Comparison of ENCODE assay signal across 16 mouse cellular contexts in the genomic region with DNA sequence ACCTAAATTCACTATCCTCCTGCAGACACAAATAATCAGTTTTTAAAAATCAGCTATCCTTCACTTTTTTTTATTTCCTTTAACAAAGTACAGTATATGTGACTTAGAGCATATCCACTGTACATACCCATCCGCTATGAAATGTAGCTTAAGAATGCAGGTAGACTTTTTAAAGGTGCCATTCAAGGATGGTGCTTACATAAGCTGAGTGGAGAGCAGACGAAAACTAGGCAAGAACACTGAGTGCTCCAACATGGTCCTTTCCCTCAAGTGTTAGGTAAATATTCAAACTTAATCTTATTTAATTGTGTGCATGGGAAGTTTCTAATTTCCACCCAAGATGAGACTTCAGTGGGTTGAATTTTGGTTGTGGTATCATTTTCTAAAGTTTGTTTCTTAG.
"Had no signal": no experiment of that assay in that cellular context is flagged by ENCODE, and none has a peak within 500 bp of the region (broad histone marks: within the 10 kb centered on the region; RNA-seq: fewer than 3 reads in every experiment).

No protein-coding gene starts in this region.

- H3K4me3 ChIP-seq: liver, embryonic 12.5 days; midbrain, embryonic 10.5 days; midbrain, embryonic 13.5 days; midbrain, embryonic 15.5 days; myocyte; neural tube, embryonic 13.5 days; neural tube, embryonic 15.5 days had no signal

- DNase-seq: lung, embryonic 14.5 days; lung, postnatal 4 days; retina, postnatal 1 day; right cerebral cortex, adult 18-20 months; right cerebral cortex, postnatal 25 days; right cerebral cortex, postnatal 4 days; spleen, adult 18-20 months; thymus, adult 18-20 months had no signal

- ATAC-seq: liver, embryonic 12.5 days; midbrain, embryonic 13.5 days; midbrain, embryonic 15.5 days had no signal

- H3K9ac ChIP-seq: liver, embryonic 12.5 days; liver, embryonic 14.5 days; lung, embryonic 14.5 days; midbrain, embryonic 13.5 days; midbrain, embryonic 15.5 days; neural tube, embryonic 13.5 days; neural tube, embryonic 15.5 days had no signal

- H3K9me3 ChIP-seq: liver, embryonic 12.5 days; midbrain, embryonic 10.5 days; midbrain, embryonic 13.5 days; midbrain, embryonic 15.5 days; neural tube, embryonic 13.5 days; neural tube, embryonic 15.5 days had no signal

- H3K27ac ChIP-seq: liver, embryonic 12.5 days; liver, embryonic 14.5 days; midbrain, embryonic 10.5 days; midbrain, embryonic 13.5 days; midbrain, embryonic 15.5 days; neural tube, embryonic 13.5 days; neural tube, embryonic 15.5 days had no signal

- H3K27me3 ChIP-seq: liver, embryonic 12.5 days; midbrain, embryonic 13.5 days; midbrain, embryonic 15.5 days; neural tube, embryonic 13.5 days; neural tube, embryonic 15.5 days had no signal

- H3K4me1 ChIP-seq: liver, embryonic 12.5 days; midbrain, embryonic 10.5 days; midbrain, embryonic 13.5 days; midbrain, embryonic 15.5 days; neural tube, embryonic 13.5 days; neural tube, embryonic 15.5 days had no signal

- H3K4me2 ChIP-seq: liver, embryonic 12.5 days; lung, embryonic 14.5 days; midbrain, embryonic 13.5 days; midbrain, embryonic 15.5 days; neural tube, embryonic 13.5 days; neural tube, embryonic 15.5 days had no signal
